Mouse (Mus musculus): Measurements from ENCODE around the gene Hdgfl3. TPM values are rescaled to one million over a fixed set of nuclear protein-coding genes. Genes with fewer than 3 reads are reported as not detected.
A peak's percentile ranks its signal among the peaks of the same experiment; 100 is the strongest.

Gene Hdgfl3
- total RNA-seq, 2 experiments from 2014 or later, result 77.9 to 78.9 TPM

GRCm38 (mm10) chr7:81885128-81885527, 49.1 kb downstream of the Hdgfl3 start:
- no peak overlapping the region for H3K27ac ChIP-seq
- DNase-seq (ENCODE audit: extremely low spot score in 1 of 2, low spot score in 2 of 2), result no peak
- no peak overlapping the region for H3K4me3 ChIP-seq
- intact Hi-C loops (cut with DNase I), result no loop called here
- TF ChIP-seq CTCF (IDR thresholded peaks at IDR 0.05), result no peak

GRCm38 (mm10) chr7:81881600-81881999, 52.7 kb downstream of the Hdgfl3 start:
- DNase-seq (ENCODE audit: extremely low spot score in 1 of 2, low spot score in 2 of 2), result no peak
- intact Hi-C loops (cut with DNase I), result no loop called here
- no peak overlapping the region for H3K4me3 ChIP-seq
- no peak overlapping the region for H3K27ac ChIP-seq
- no peak for TF ChIP-seq CTCF (IDR thresholded peaks at IDR 0.05)

- no peak overlapping the region for H3K4me3 ChIP-seq
- DNase-seq (ENCODE audit: extremely low spot score in 1 of 2, low spot score in 2 of 2), result no peak
Measured at GRCm38 (mm10) chr7:81880797-81881196, 53.5 kb downstream of the Hdgfl3 start.

GRCm38 (mm10) chr7:81880286-81880685, 54.0 kb downstream of the Hdgfl3 start:
- Histone ChIP-seq H3K4me3 (no peak overlapping the region), H3K27ac (no peak overlapping the region)
- no peak for DNase-seq (ENCODE audit: extremely low spot score in 1 of 2, low spot score in 2 of 2)
- intact Hi-C loops (cut with DNase I), result no loop called here
- TF ChIP-seq CTCF (IDR thresholded peaks at IDR 0.05), result no peak

More at GRCm38 (mm10) chr7:81880797-81881196, 53.5 kb downstream of the Hdgfl3 start:
- intact Hi-C loops (cut with DNase I), result no loop called here
- no peak overlapping the region for H3K27ac ChIP-seq
- TF ChIP-seq CTCF (IDR thresholded peaks at IDR 0.05), result no peak

GRCm38 (mm10) chr7:81875372-81875771, 58.9 kb downstream of the Hdgfl3 start:
- peak overlapping the region; percentile 67 for H3K27ac ChIP-seq
- no peak for TF ChIP-seq CTCF (IDR thresholded peaks at IDR 0.05)
- no peak for DNase-seq (ENCODE audit: extremely low spot score in 1 of 2, low spot score in 2 of 2)
- H3K4me3 ChIP-seq, result no peak overlapping the region
- intact Hi-C loops (cut with DNase I), result loop anchor here (5.0 kb wide), 1 partner anchor 57 kb away; the partner anchor contains the start of gene Hdgfl3

- H3K27ac ChIP-seq, result peak overlapping the region; percentile 67; the same call in 1 of the 2 replicates
- TF ChIP-seq CTCF (IDR thresholded peaks at IDR 0.05), result no peak
- H3K4me3 ChIP-seq, result no peak overlapping the region
- intact Hi-C loops (cut with DNase I), result loop anchor here (5.0 kb wide), 1 partner anchor 58 kb away; the partner anchor contains the start of gene Hdgfl3
- no peak for DNase-seq (ENCODE audit: extremely low spot score in 1 of 2, low spot score in 2 of 2)
Measured at GRCm38 (mm10) chr7:81874636-81875035, 59.6 kb downstream of the Hdgfl3 start.

- Histone ChIP-seq H3K27ac (no peak overlapping the region), H3K4me3 (no peak overlapping the region)
- DNase-seq (ENCODE audit: extremely low spot score in 1 of 2, low spot score in 2 of 2), result no peak
- no peak for TF ChIP-seq CTCF (IDR thresholded peaks at IDR 0.05)
- intact Hi-C loops (cut with DNase I), result no loop called here
Measured at GRCm38 (mm10) chr7:81873807-81874206, 60.5 kb downstream of the Hdgfl3 start.

GRCm38 (mm10) chr7:81872493-81873013, 61.7 kb downstream of the Hdgfl3 start:
- Histone ChIP-seq H3K4me3 (no peak overlapping the region), H3K27ac (no peak overlapping the region)
- no peak for DNase-seq (ENCODE audit: extremely low spot score in 1 of 2, low spot score in 2 of 2)
- intact Hi-C loops (cut with DNase I), result no loop called here
- TF ChIP-seq CTCF (IDR thresholded peaks at IDR 0.05), result no peak

- DNase-seq (ENCODE audit: extremely low spot score in 1 of 2, low spot score in 2 of 2), result peak; percentile 55 to 70
- no peak overlapping the region for H3K4me3 ChIP-seq
- H3K27ac ChIP-seq, result no peak overlapping the region
- intact Hi-C loops (cut with DNase I), result loop anchor here (1.0 kb wide), 1 partner anchor 86 kb away; no protein-coding TSS in a partner anchor
- TF ChIP-seq CTCF (IDR thresholded peaks at IDR 0.05), result peak; percentile 89
Measured at GRCm38 (mm10) chr7:81868158-81868557, 66.1 kb downstream of the Hdgfl3 start.

- no peak for DNase-seq (ENCODE audit: extremely low spot score in 1 of 2, low spot score in 2 of 2)
- intact Hi-C loops (cut with DNase I), result no loop called here
- H3K27ac ChIP-seq, result no peak overlapping the region
- H3K4me3 ChIP-seq, result no peak overlapping the region
- no peak for TF ChIP-seq CTCF (IDR thresholded peaks at IDR 0.05)
Measured at GRCm38 (mm10) chr7:81867231-81867930, 66.9 kb downstream of the Hdgfl3 start.

- TF ChIP-seq CTCF (IDR thresholded peaks at IDR 0.05), result no peak
- intact Hi-C loops (cut with DNase I), result no loop called here
- DNase-seq (ENCODE audit: extremely low spot score in 1 of 2, low spot score in 2 of 2), result no peak
Measured at GRCm38 (mm10) chr7:81865937-81866336, 68.3 kb downstream of the Hdgfl3 start.

GRCm38 (mm10) chr7:81864552-81864951, 69.7 kb downstream of the Hdgfl3 start:
- DNase-seq (ENCODE audit: extremely low spot score in 1 of 2, low spot score in 2 of 2), result no peak
- intact Hi-C loops (cut with DNase I), result no loop called here
- Histone ChIP-seq H3K4me3 (no peak overlapping the region), H3K27ac (no peak overlapping the region)
- TF ChIP-seq CTCF (IDR thresholded peaks at IDR 0.05), result no peak

More at GRCm38 (mm10) chr7:81865937-81866336, 68.3 kb downstream of the Hdgfl3 start:
- Histone ChIP-seq H3K27ac (no peak overlapping the region), H3K4me3 (no peak overlapping the region)

Measured in left cerebral cortex, adult 2 months (tissue).